Mouse (Mus musculus) stomach, embryonic 15.5 days (tissue): ENCODE measurements at regions not wholly inside any gene's neighbourhood (a gene's known extent, or its start where the extent isn't known, plus 50 kb on each side); places are given as distances from the start of the nearest gene placed in this dataset.

Experiments
- ATAC-seq: fragments of 200-750 bp; cut with Nextera tagmentation; 2 replicates; pipeline ENCODE4 v1.8.0; 2017; ENCODE audit warnings: low read depth, moderate number of reproducible peaks, moderate TSS enrichment; ENCODE audit not compliant: insufficient read depth, low FRiP score
- H3K27ac ChIP-seq: fragments of 300-500 bp; sonication (generic); 2 replicates; pipeline ENCODE4 v1.5.1; 2015; ENCODE audit warnings: mild to moderate bottlenecking, inconsistent platforms
- H3K27me3 ChIP-seq: fragments of 300-500 bp; sonication (generic); replicated peaks from 2 replicates; pipeline ENCODE4 v1.6.1; 2015; ENCODE audit warnings: inconsistent platforms
- H3K36me3 ChIP-seq: fragments of 300-500 bp; sonication (generic); 2 replicates; pipeline ENCODE4 v1.6.1; 2015; ENCODE audit warnings: inconsistent platforms
- H3K4me1 ChIP-seq: fragments of 300-500 bp; sonication (generic); 2 replicates; pipeline ENCODE4 v1.6.1; 2015; ENCODE audit warnings: inconsistent platforms
- H3K4me2 ChIP-seq: fragments of 300-500 bp; sonication (generic); 2 replicates; pipeline ENCODE4 v1.6.1; 2015; ENCODE audit warnings: mild to moderate bottlenecking, inconsistent platforms
- H3K4me3 ChIP-seq: fragments of 300-500 bp; sonication (generic); replicated peaks from 2 replicates; pipeline ENCODE4 v1.5.1; 2015; ENCODE audit warnings: inconsistent platforms
- H3K9ac ChIP-seq: fragments of 300-500 bp; sonication (generic); 2 replicates; pipeline ENCODE4 v1.6.1; 2015; ENCODE audit warnings: inconsistent platforms
- H3K9me3 ChIP-seq: fragments of 300-500 bp; sonication (generic); 2 replicates; pipeline ENCODE4 v1.6.1; 2016; ENCODE audit warnings: inconsistent platforms
- WGBS: fragments of 180-500 bp; shearing (Covaris S2); methylation state at CpG from one replicate; pipeline ENCODE4 v1.1.7; 2015; 5-methylcytosine and 5-hydroxymethylcytosine counted together

DNA sequence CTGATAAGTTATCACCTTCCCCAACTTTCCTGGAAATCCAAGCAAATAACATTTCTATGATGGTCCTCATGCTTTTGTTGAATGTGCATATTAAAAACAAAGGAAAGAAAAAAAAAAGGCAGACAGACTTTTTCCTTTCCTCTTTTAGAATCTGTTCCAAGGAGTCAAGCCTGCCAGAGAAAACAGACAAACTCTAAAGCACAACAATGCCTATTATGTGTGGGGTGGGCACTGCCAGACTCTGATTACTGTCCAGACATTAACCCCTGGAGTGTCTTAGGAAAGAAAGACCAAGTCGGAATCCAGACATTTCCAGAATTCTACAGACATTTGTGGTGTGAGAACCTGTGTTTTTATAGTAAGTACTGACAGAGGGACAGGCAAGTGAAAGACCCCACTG, 136.7 kb downstream of the Btg1 start:
- H3K9ac ChIP-seq: no peak overlapping the region
- H3K27me3 ChIP-seq: no peaks in the 10 kb centered on the region
- no peaks in the 10 kb centered on the region for H3K9me3 ChIP-seq
- no peak overlapping the region for H3K4me3 ChIP-seq
- peaks cover 3% of the 10 kb centered on the region for H3K4me1 ChIP-seq
- no peaks in the 10 kb centered on the region for H3K36me3 ChIP-seq
- ATAC-seq: no peak
- 62% methylated on average over 1 of the region's 1 CpGs for WGBS
- no peak overlapping the region for H3K4me2 ChIP-seq
- no peak overlapping the region for H3K27ac ChIP-seq

- H3K4me3 ChIP-seq: no peak overlapping the region
- WGBS: 59% methylated on average over 8 of the region's 8 CpGs
- no peaks in the 10 kb centered on the region for H3K36me3 ChIP-seq
- no peaks in the 10 kb centered on the region for H3K27me3 ChIP-seq
- no peaks in the 10 kb centered on the region for H3K9me3 ChIP-seq
- peaks cover 3% of the 10 kb centered on the region for H3K4me1 ChIP-seq
- H3K4me2 ChIP-seq: no peak overlapping the region
- no peak for ATAC-seq
- H3K27ac ChIP-seq: no peak overlapping the region
- no peak overlapping the region for H3K9ac ChIP-seq
Measured at GRCm38 (mm10) chr10:96755674-96756073, 138.9 kb downstream of the Btg1 start.

DNA sequence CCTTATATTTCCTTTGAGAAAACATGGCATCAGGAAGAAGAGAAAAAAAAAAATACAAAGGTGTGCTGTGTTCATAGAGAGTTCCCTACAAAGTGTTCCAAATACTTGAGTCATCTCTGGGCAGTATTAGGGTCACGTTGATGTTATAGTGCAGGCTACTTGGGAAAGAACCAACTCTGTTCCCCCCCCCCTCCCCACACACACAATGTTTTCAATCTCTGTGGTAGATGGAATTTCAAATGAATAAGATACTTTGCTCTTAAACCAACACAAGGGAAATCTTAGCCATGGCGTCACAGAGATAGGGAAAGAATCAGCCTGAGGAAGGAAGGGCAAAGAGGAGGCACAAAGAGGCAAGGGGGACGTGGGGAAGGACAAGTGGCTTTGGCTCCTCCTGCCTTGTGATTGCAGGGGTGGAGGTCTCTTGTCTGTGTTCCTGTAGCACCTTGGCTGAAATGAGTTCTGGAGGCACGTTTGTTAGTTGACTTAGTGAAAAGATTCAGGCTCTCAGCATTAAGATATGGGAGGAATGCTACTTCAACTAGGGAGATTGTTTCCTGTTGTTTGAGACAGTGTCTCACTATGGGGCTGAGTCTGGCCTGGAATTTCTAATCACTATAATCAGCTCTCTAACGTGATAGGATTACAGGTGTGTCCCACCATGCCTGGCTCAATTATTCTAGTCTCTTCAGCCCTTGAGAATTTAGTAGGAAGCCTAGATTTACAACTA, 139.7 kb downstream of the Btg1 start:
- no peaks in the 10 kb centered on the region for H3K27me3 ChIP-seq
- H3K4me1 ChIP-seq: no peaks in the 10 kb centered on the region; the same call in 1 of the 2 replicates
- no peaks in the 10 kb centered on the region for H3K9me3 ChIP-seq
- H3K27ac ChIP-seq: no peak overlapping the region
- no peak overlapping the region for H3K9ac ChIP-seq
- 47% methylated on average over 5 of the region's 5 CpGs for WGBS
- ATAC-seq: no peak
- H3K4me3 ChIP-seq: no peak overlapping the region
- no peaks in the 10 kb centered on the region for H3K36me3 ChIP-seq
- no peak overlapping the region for H3K4me2 ChIP-seq

- no peaks in the 10 kb centered on the region for H3K4me1 ChIP-seq
- 67% methylated on average over 1 of the region's 1 CpGs for WGBS
- H3K27ac ChIP-seq: no peak overlapping the region
- no peaks in the 10 kb centered on the region for H3K9me3 ChIP-seq
- H3K9ac ChIP-seq: no peak overlapping the region
- ATAC-seq: no peak
- H3K4me2 ChIP-seq: no peak overlapping the region
- no peaks in the 10 kb centered on the region for H3K27me3 ChIP-seq
- no peak overlapping the region for H3K4me3 ChIP-seq
- no peaks in the 10 kb centered on the region for H3K36me3 ChIP-seq
Measured at GRCm38 (mm10) chr10:96757311-96757710, 140.5 kb downstream of the Btg1 start.

DNA sequence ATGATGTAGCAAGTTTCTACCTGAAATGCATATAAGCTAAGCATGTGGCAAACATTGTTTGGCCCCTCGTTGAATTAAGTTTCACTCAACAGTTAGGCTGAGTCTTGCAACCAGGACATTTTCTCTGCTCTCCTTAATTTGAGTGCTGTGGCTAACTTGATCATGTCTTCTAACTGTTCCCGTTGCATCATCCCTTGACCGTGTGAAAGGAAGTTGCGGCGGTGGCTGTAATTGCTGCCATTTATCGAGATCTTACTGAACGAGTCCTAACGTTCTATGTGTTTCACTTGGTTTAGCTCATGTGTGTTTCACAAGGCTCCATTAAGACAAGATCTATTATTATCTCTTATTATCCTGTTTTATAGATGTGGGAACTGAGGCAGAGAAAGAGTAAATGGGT, 144.8 kb downstream of the Btg1 start:
- Histone ChIP-seq H3K9ac (no peak overlapping the region), H3K4me2 (no peak overlapping the region), H3K36me3 (no peaks in the 10 kb centered on the region), H3K27me3 (no peaks in the 10 kb centered on the region), H3K4me1 (no peaks in the 10 kb centered on the region), H3K9me3 (no peaks in the 10 kb centered on the region), H3K27ac (no peak overlapping the region), H3K4me3 (no peak overlapping the region)
- no peak for ATAC-seq
- WGBS: 88% methylated on average over 8 of the region's 8 CpGs

DNA sequence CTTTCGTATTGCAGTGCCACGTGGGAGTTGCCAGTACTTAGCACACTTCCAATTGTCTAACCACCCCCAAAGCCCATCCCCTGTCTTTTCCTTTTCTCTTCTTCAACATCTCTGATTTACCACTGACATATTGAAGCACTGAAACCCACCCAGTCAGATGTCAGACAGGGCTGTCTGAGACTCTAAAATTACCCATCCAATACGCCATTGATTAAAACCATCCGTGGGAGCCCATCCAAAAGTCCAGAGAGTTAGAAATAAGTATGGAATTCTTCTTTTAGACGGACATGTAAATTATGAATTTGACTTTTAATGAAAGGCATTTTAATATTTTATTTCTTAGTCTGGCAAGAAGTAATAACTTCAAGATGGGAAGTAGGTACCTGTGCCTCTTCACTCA, 148.8 kb downstream of the Btg1 start:
- Histone ChIP-seq H3K4me3 (no peak overlapping the region), H3K9me3 (no peaks in the 10 kb centered on the region), H3K4me1 (0 out of 2 replicates have a peak, but pooled peaks cover 4% of the 10 kb centered on the region), H3K4me2 (no peak overlapping the region), H3K36me3 (no peaks in the 10 kb centered on the region), H3K27me3 (no peaks in the 10 kb centered on the region), H3K9ac (no peak overlapping the region), H3K27ac (no peak overlapping the region)
- WGBS: 91% methylated on average over 5 of the region's 5 CpGs
- no peak for ATAC-seq

GRCm38 (mm10) chr10:96778220-96778619, 161.4 kb downstream of the Btg1 start:
- H3K36me3 ChIP-seq: no peaks in the 10 kb centered on the region
- H3K27ac ChIP-seq: no peak overlapping the region
- no peaks in the 10 kb centered on the region for H3K4me1 ChIP-seq
- no peak overlapping the region for H3K4me2 ChIP-seq
- WGBS: 81% methylated on average over 1 of the region's 1 CpGs
- H3K4me3 ChIP-seq: no peak overlapping the region
- no peak overlapping the region for H3K9ac ChIP-seq
- no peaks in the 10 kb centered on the region for H3K27me3 ChIP-seq
- ATAC-seq: no peak
- H3K9me3 ChIP-seq: no peaks in the 10 kb centered on the region

DNA sequence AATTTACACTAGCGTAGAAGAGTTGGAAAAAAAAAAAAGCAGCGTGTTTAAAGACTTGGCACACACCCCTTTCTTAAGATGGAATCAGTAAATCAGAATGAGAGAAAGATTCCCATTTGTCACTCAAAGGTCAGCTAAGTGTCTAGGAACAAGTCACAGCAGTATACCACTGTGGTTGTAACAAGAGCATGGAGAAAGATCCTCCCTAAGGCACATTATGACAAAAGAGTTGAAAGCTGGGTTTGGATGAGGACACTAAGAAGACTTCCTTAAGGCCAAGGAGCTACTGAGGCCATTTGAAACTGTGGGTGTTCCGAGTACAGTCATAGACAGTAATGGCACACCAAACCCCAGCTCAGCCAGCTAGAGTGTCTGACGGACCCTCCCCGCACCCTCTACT, 167.2 kb downstream of the Btg1 start:
- 77% methylated on average over 5 of the region's 5 CpGs for WGBS
- no peak for ATAC-seq
- Histone ChIP-seq H3K4me3 (no peak overlapping the region), H3K9ac (no peak overlapping the region), H3K4me1 (no peaks in the 10 kb centered on the region), H3K27me3 (no peaks in the 10 kb centered on the region), H3K9me3 (no peaks in the 10 kb centered on the region), H3K36me3 (no peaks in the 10 kb centered on the region), H3K27ac (no peak overlapping the region), H3K4me2 (no peak overlapping the region)

DNA sequence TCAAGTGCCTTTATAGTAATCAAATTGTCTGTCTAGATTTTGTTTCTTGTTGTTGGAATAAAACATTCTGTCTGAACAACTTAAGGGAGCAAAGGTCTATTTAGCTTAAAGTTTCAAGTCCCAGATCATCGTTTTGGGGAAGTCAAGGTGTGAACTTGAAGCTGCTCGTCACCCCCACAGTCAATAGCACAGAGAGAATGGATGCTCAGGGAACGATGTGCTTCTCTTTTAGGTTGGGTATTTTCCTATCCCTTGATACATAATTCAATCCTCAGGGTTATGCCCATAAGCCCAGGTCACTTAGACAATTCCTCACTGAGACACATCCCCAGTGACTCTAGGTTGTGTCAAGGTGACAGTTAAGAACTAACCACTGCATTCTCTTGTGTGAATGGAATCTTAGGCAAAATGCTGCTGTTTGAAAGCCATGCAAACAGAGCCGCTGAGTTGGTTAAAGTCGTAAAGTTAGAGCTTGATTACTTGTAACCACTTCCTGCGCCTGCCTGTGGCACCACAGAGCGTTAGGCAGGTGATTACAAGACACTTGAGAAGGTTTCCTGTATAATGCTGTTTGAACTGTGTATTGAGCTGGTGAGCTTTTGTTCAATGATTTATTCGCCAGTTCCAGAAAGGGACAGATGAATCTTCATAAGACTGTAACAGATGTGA, 170.2 kb downstream of the Btg1 start:
- 64% methylated on average over 8 of the region's 8 CpGs for WGBS
- Histone ChIP-seq H3K27me3 (no peaks in the 10 kb centered on the region), H3K9ac (no peak overlapping the region), H3K27ac (no peak overlapping the region), H3K4me2 (no peak overlapping the region), H3K4me3 (no peak overlapping the region), H3K36me3 (no peaks in the 10 kb centered on the region), H3K9me3 (no peaks in the 10 kb centered on the region), H3K4me1 (no peaks in the 10 kb centered on the region)
- ATAC-seq: no peak

DNA sequence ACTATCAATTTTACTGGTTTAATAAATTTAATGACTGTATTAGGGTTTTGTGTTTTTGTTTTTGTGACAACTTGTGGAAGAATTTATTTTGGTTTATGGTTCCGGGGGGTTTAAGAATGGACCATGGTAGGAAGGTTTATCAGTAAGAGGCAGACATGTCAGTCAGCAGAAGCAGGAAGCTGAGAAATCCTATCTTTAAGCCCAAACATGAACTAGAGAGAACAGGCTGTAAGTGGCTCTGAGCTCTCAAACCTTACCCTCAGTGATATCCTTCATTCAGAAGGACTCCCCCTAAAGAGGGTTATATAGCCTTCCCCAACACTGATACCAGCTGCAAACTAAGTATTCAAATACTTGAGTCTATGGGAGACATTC, 170.8 kb downstream of the Btg1 start:
- Histone ChIP-seq H3K4me2 (no peak overlapping the region), H3K27me3 (no peaks in the 10 kb centered on the region), H3K4me3 (no peak overlapping the region), H3K9ac (no peak overlapping the region), H3K4me1 (no peaks in the 10 kb centered on the region), H3K36me3 (no peaks in the 10 kb centered on the region), H3K27ac (no peak overlapping the region), H3K9me3 (no peaks in the 10 kb centered on the region)
- 59% methylated on average over 1 of the region's 1 CpGs for WGBS
- ATAC-seq: no peak

DNA sequence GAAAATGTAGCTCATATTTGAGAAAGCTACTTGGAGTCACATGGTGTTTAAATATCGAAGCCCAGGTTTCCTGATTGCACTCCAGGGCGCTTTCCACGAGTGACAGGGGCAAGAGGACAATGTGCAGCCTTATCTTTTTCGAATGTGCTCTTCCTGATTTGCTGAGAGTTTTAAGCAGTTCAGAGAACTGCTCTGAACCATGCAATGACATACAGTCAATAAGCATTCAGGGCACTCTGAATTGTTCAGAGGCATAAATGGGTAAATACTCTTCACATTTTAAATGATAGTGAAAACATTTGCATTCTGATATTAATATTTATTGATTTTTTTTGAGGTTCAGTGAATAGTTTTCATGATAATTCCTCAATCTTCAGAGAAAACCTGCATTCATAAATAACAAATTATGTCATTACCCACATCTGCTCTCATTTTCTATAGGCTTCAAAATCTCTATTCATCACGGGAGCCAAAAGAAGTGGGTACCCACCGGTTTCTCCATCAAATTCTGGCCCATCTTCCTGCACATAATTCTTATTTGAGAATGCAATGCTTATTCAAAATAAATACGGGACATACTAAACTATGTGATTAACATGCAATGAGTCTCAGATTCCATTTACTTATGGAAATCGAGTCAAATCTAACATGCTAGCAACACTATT, 171.7 kb downstream of the Btg1 start:
- no peaks in the 10 kb centered on the region for H3K27me3 ChIP-seq
- no peak overlapping the region for H3K4me2 ChIP-seq
- H3K9ac ChIP-seq: no peak overlapping the region
- no peak for ATAC-seq
- H3K27ac ChIP-seq: no peak overlapping the region
- H3K9me3 ChIP-seq: no peaks in the 10 kb centered on the region
- no peak overlapping the region for H3K4me3 ChIP-seq
- WGBS: 73% methylated on average over 8 of the region's 8 CpGs
- no peaks in the 10 kb centered on the region for H3K36me3 ChIP-seq
- no peaks in the 10 kb centered on the region for H3K4me1 ChIP-seq

- Histone ChIP-seq H3K4me3 (no peak overlapping the region), H3K4me1 (no peaks in the 10 kb centered on the region), H3K9ac (no peak overlapping the region), H3K27ac (no peak overlapping the region), H3K4me2 (no peak overlapping the region), H3K9me3 (no peaks in the 10 kb centered on the region), H3K36me3 (no peaks in the 10 kb centered on the region), H3K27me3 (no peaks in the 10 kb centered on the region)
- 71% methylated on average over 6 of the region's 6 CpGs for WGBS
- no peak for ATAC-seq
Measured at GRCm38 (mm10) chr10:96797116-96797515, 180.3 kb downstream of the Btg1 start.
